Comparison of ENCODE assay signal across 22 mouse cellular contexts in genomic region chr19:6424137-6424881, GRCm38 (mm10). TPM values are rescaled to one million over a fixed set of nuclear protein-coding genes. Genes with fewer than 3 reads are reported as not detected.
DNase-seq lines count a peak whose midpoint lies in the region; ATAC-seq and TF ChIP-seq lines count a peak whose summit lies in the region.
"Had no signal": no experiment of that assay in that cellular context is flagged by ENCODE, and none has a peak within 500 bp of the region (broad histone marks: within the 10 kb centered on the region; RNA-seq: fewer than 3 reads in every experiment).

No protein-coding gene starts in this region.

- peaks cover 71% of the 10 kb centered on the region for H3K4me1 ChIP-seq in cerebellum, adult 2 months (ENCODE audit: control insufficient read depth, insufficient read depth, low read length)
- H3K4me1 ChIP-seq in forebrain, embryonic 13.5 days: peaks cover 100% of the 10 kb centered on the region
- H3K4me1 ChIP-seq in forebrain, embryonic 11.5 days (replicated peaks; ENCODE audit: control insufficient read depth, insufficient read depth, low read length): peaks cover 27% of the 10 kb centered on the region
- peaks cover 85% of the 10 kb centered on the region for H3K4me1 ChIP-seq in midbrain, embryonic 12.5 days
- H3K4me1 ChIP-seq in midbrain, embryonic 14.5 days (ENCODE audit: control insufficient read depth, insufficient read depth, low read length): peaks cover 94% of the 10 kb centered on the region

- H3K27ac ChIP-seq in cerebellum, adult 2 months (ENCODE audit: insufficient read depth, low read length): peak overlapping the region; percentile 34; the same call in 1 of the 2 replicates
- H3K27ac ChIP-seq in forebrain, embryonic 13.5 days: peak overlapping the region; percentile 70; the same call in 1 of the 2 replicates
- no peak overlapping the region for H3K27ac ChIP-seq in forebrain, embryonic 11.5 days (ENCODE audit: low read depth, low read length)
- H3K27ac ChIP-seq in midbrain, embryonic 12.5 days (replicated peaks): 0 out of 2 replicates have a peak overlapping the region, but pooled peaks have one; percentile 46
- H3K27ac ChIP-seq in midbrain, embryonic 14.5 days (replicated peaks; ENCODE audit: low read depth, low read length): no peak overlapping the region
- H3K27ac ChIP-seq: heart, adult 2 months; liver, embryonic 15.5 days had no signal

- 0 out of 2 replicates have a peak overlapping the region, but pooled peaks have one; percentile 38 for H3K4me2 ChIP-seq in forebrain, embryonic 13.5 days
- H3K4me2 ChIP-seq in forebrain, embryonic 11.5 days (ENCODE audit: low read depth, low read length, severe bottlenecking): no peak overlapping the region
- no peak overlapping the region for H3K4me2 ChIP-seq in midbrain, embryonic 12.5 days (replicated peaks)
- no peak overlapping the region for H3K4me2 ChIP-seq in midbrain, embryonic 14.5 days (ENCODE audit: low read length)
- H3K4me2 ChIP-seq: heart, embryonic 12.5 days; liver, embryonic 15.5 days; lung, embryonic 14.5 days had no signal

- DNase-seq in cerebellum, adult 2 months: peak; percentile 50 to 55
- no peak for DNase-seq in cerebellum, postnatal 36 days
- DNase-seq in forebrain, embryonic 11.5 days (ENCODE audit: low spot score): no peak
- DNase-seq in midbrain, embryonic 14.5 days: no peak
- DNase-seq in cerebellum, postnatal 25 days: peak; percentile 51 to 60
- DNase-seq: adrenal gland, postnatal 10 days; heart, adult 2 months; heart, postnatal 4 days; kidney, adult 9 months; kidney, postnatal 10 days; layer of hippocampus, adult 9-11 months; lung, embryonic 14.5 days; lung, postnatal 14 days; right cerebral cortex, postnatal 4 days; thymus, postnatal 4 days had no signal

- TF ChIP-seq CTCF in cerebellum, adult 2 months (IDR thresholded peaks at IDR 0.05; ENCODE audit: borderline replicate concordance, insufficient read depth, low read depth, low read length): no peak

- ATAC-seq in forebrain, embryonic 13.5 days: no peak
- ATAC-seq in forebrain, embryonic 11.5 days (replicated peaks; ENCODE audit: low FRiP score): no peak
- ATAC-seq in midbrain, embryonic 12.5 days (ENCODE audit: low FRiP score, low read depth): no peak
- ATAC-seq in midbrain, embryonic 14.5 days (ENCODE audit: low FRiP score, low TSS enrichment): no peak
- ATAC-seq: forebrain, embryonic 16.5 days; intestine, postnatal 0 days had no signal

- H3K4me3 ChIP-seq in cerebellum, adult 2 months (replicated peaks; ENCODE audit: insufficient read depth, low read depth, low read length): no peak overlapping the region
- no peak overlapping the region; the same call in 1 of the 2 replicates for H3K4me3 ChIP-seq in forebrain, embryonic 13.5 days
- no peak overlapping the region for H3K4me3 ChIP-seq in forebrain, embryonic 11.5 days (ENCODE audit: low read depth, low read length)
- H3K4me3 ChIP-seq in midbrain, embryonic 12.5 days: no peak overlapping the region
- no peak overlapping the region for H3K4me3 ChIP-seq in midbrain, embryonic 14.5 days (replicated peaks; ENCODE audit: low read depth, low read length)
- H3K4me3 ChIP-seq: heart, adult 2 months; heart, embryonic 12.5 days; liver, embryonic 15.5 days had no signal

- H3K9ac ChIP-seq in forebrain, embryonic 13.5 days: no peak overlapping the region
- H3K9ac ChIP-seq in forebrain, embryonic 11.5 days (ENCODE audit: low read length): no peak overlapping the region
- H3K9ac ChIP-seq in midbrain, embryonic 12.5 days (replicated peaks): 0 out of 2 replicates have a peak overlapping the region, but pooled peaks have one; percentile 20
- no peak overlapping the region for H3K9ac ChIP-seq in midbrain, embryonic 14.5 days (replicated peaks; ENCODE audit: low read length)
- H3K9ac ChIP-seq: heart, embryonic 12.5 days; liver, embryonic 15.5 days; lung, embryonic 14.5 days had no signal

- H3K9me3 ChIP-seq in forebrain, embryonic 13.5 days (replicated peaks): no peaks in the 10 kb centered on the region
- no peaks in the 10 kb centered on the region for H3K9me3 ChIP-seq in forebrain, embryonic 11.5 days (ENCODE audit: control insufficient read depth, low read length)
- no peaks in the 10 kb centered on the region for H3K9me3 ChIP-seq in midbrain, embryonic 12.5 days
- H3K9me3 ChIP-seq in midbrain, embryonic 14.5 days (ENCODE audit: control insufficient read depth, low read length): no peaks in the 10 kb centered on the region
- H3K9me3 ChIP-seq: heart, embryonic 12.5 days; liver, embryonic 15.5 days had no signal

- H3K36me3 ChIP-seq in forebrain, embryonic 13.5 days (ENCODE audit: poor library complexity, severe bottlenecking): peaks cover 8% of the 10 kb centered on the region; the same call in 1 of the 2 replicates
- H3K36me3 ChIP-seq in forebrain, embryonic 11.5 days (ENCODE audit: control insufficient read depth, insufficient read depth, low read length): no peaks in the 10 kb centered on the region
- H3K36me3 ChIP-seq in midbrain, embryonic 12.5 days: no peaks in the 10 kb centered on the region
- peaks cover 16% of the 10 kb centered on the region for H3K36me3 ChIP-seq in midbrain, embryonic 14.5 days (ENCODE audit: control insufficient read depth, insufficient read depth, low read length)
- H3K36me3 ChIP-seq: G1E; heart, embryonic 12.5 days; liver, embryonic 15.5 days had no signal

- H3K27me3 ChIP-seq in cerebellum, adult 2 months (ENCODE audit: control insufficient read depth, insufficient read depth, low read length): no peaks in the 10 kb centered on the region
- H3K27me3 ChIP-seq in forebrain, embryonic 13.5 days: peaks cover 56% of the 10 kb centered on the region
- H3K27me3 ChIP-seq in forebrain, embryonic 11.5 days (ENCODE audit: control insufficient read depth, insufficient read depth, low read length): peaks cover 46% of the 10 kb centered on the region
- peaks cover 93% of the 10 kb centered on the region for H3K27me3 ChIP-seq in midbrain, embryonic 12.5 days
- H3K27me3 ChIP-seq in midbrain, embryonic 14.5 days (ENCODE audit: control insufficient read depth, insufficient read depth, low read length): peaks cover 25% of the 10 kb centered on the region; the same call in 1 of the 2 replicates

- no peak for TF ChIP-seq POLR2A in cerebellum, adult 2 months (IDR thresholded peaks at IDR 0.05; ENCODE audit: borderline replicate concordance, insufficient read depth, low read length)

- WGBS in cerebellum, adult 2 months: 22% methylated on average over 8 of the region's 8 CpGs
- 65% methylated on average over 8 of the region's 8 CpGs for WGBS in forebrain, embryonic 13.5 days
- WGBS in forebrain, embryonic 11.5 days: 64% methylated on average over 8 of the region's 8 CpGs
- 67% methylated on average over 8 of the region's 8 CpGs for WGBS in midbrain, embryonic 12.5 days
- 66% methylated on average over 8 of the region's 8 CpGs for WGBS in midbrain, embryonic 14.5 days

RNA-seq across cellular contexts. Expression of gene Nrxn2, which starts 5.8 kb away (rescaled TPM):
- 420 and 504 TPM in 2 replicates for polyA plus RNA-seq in cerebellum, adult 2 months (2012; rRNA removed)
- polyA plus RNA-seq in forebrain, embryonic 13.5 days (2015; fragmentation: Nextera tagmentation; extraction: Ambion mirVana): 16.9 and 18.1 TPM in 2 replicates
- polyA plus RNA-seq in forebrain, embryonic 11.5 days (2014; fragmentation: Nextera tagmentation; extraction: Ambion mirVana): 8.1 and 10.4 TPM in 2 replicates
- polyA plus RNA-seq in midbrain, embryonic 12.5 days (2016; fragmentation: Nextera tagmentation; extraction: Ambion mirVana): 16.0 and 22.5 TPM in 2 replicates
- polyA plus RNA-seq in midbrain, embryonic 14.5 days (2014; fragmentation: Nextera tagmentation; extraction: Ambion mirVana): 54.1 and 105 TPM in 2 replicates

RNA-seq across cellular contexts. Expression of gene Rasgrp2, which starts 25.2 kb away (rescaled TPM):
- 78.5 and 90.1 TPM in 2 replicates for polyA plus RNA-seq in cerebellum, adult 2 months (2012; rRNA removed)
- 21.1 and 25.1 TPM in 2 replicates for polyA plus RNA-seq in forebrain, embryonic 13.5 days (2015; fragmentation: Nextera tagmentation; extraction: Ambion mirVana)
- polyA plus RNA-seq in forebrain, embryonic 11.5 days (2014; fragmentation: Nextera tagmentation; extraction: Ambion mirVana): 9.5 and 12.9 TPM in 2 replicates
- 21.5 and 21.6 TPM in 2 replicates for polyA plus RNA-seq in midbrain, embryonic 12.5 days (2016; fragmentation: Nextera tagmentation; extraction: Ambion mirVana)
- polyA plus RNA-seq in midbrain, embryonic 14.5 days (2014; fragmentation: Nextera tagmentation; extraction: Ambion mirVana): 32.9 and 58.5 TPM in 2 replicates

RNA-seq across cellular contexts. Expression of gene Pygm, which starts 40.1 kb away (rescaled TPM):
- polyA plus RNA-seq in cerebellum, adult 2 months (2012; rRNA removed): 90.1 and 101 TPM in 2 replicates
- 2.0 and 2.1 TPM in 2 replicates for polyA plus RNA-seq in forebrain, embryonic 13.5 days (2015; fragmentation: Nextera tagmentation; extraction: Ambion mirVana)
- polyA plus RNA-seq in forebrain, embryonic 11.5 days (2014; fragmentation: Nextera tagmentation; extraction: Ambion mirVana): 1.2 TPM in 2 replicates
- 2.3 and 2.7 TPM in 2 replicates for polyA plus RNA-seq in midbrain, embryonic 12.5 days (2016; fragmentation: Nextera tagmentation; extraction: Ambion mirVana)
- 2.0 and 2.9 TPM in 2 replicates for polyA plus RNA-seq in midbrain, embryonic 14.5 days (2014; fragmentation: Nextera tagmentation; extraction: Ambion mirVana)

Comparison
In these comparisons a context has a peak if more than half of its experiments do, and no peak if none do; other contexts are left out.
1. DNase-seq: peak in cerebellum, adult 2 months (2 of 2) and cerebellum, postnatal 25 days (2 of 2); none in cerebellum, postnatal 36 days (0 of 2), forebrain, embryonic 11.5 days (single experiment) and midbrain, embryonic 14.5 days (single experiment).
2. H3K27ac ChIP-seq: peak in cerebellum, adult 2 months (single experiment), forebrain, embryonic 13.5 days (single experiment) and midbrain, embryonic 12.5 days (single experiment); none in forebrain, embryonic 11.5 days (single experiment) and midbrain, embryonic 14.5 days (single experiment).
3. RNA of gene Pygm, which starts 40.1 kb away (polyA plus RNA-seq): 90.1 to 101 TPM in cerebellum, adult 2 months; 2.0 to 2.9 TPM in midbrain, embryonic 14.5 days, 2.3 to 2.7 TPM in midbrain, embryonic 12.5 days, 2.0 to 2.1 TPM in forebrain, embryonic 13.5 days and 1.2 TPM in forebrain, embryonic 11.5 days; every median in the first group is over 10 times any median in the second.